Mouse (Mus musculus) MEL (cell line): ENCODE results near the gene Mcm3ap.

Source experiments
- KAT2A ChIP-seq: conservative IDR thresholded peaks from 2 replicates; pipeline ENCODE4 v1.6.1; 2012; ENCODE audit warnings: low read depth, low read length, improper control_type of control experiment, inconsistent platforms
- NRF1 ChIP-seq: IDR thresholded peaks from 2 replicates; pipeline ENCODE4 v1.6.1; 2014; ENCODE audit warnings: low read depth, mild to moderate bottlenecking, inconsistent platforms, low read length, improper control_type of control experiment, moderate library complexity; ENCODE audit not compliant: poor library complexity, insufficient read depth, severe bottlenecking

- TF ChIP-seq NRF1 (no peak), KAT2A (no peak)
Measured at GRCm38 (mm10) chr10:76480851-76481250, 12.1 kb downstream of the Mcm3ap start.
